Mouse (Mus musculus) gastrocnemius, postnatal 36 days (tissue): ENCODE measurements at regions not wholly inside any gene's neighbourhood (a gene's known extent, or its start where the extent isn't known, plus 50 kb on each side); places are given as distances from the start of the nearest gene placed in this dataset.

Experiments used
- DNase-seq, 2 experiments: peaks; one replicate each; pipeline ENCODE4 v3.0.0; 2022
- intact Hi-C: fragments of 180-260 bp; cut with DNase I; formaldehyde crosslinking; loops from one replicate; pipeline ENCODE4 v1.15.1; 2025

DNA sequence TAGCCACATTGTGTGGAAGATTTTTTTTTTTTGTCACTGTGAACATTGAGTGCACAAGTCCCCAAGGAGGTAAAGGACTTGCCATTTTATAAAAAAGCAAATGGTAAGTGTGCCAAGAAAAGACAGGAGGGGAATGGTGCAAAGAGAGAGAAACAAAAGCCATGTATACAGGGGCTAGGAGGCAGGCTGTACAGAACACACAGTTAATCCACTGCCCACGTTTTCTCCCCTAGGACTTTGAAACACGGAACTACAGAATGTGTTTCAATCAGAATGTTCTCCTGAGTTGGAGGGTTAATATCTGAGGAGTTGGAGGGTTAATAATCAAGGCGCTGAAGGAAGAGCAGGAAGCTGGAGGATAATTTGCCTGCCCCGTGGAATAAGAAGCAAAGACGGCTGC is 165.4 kb upstream of the Pbx1 start:
- DNase-seq = no peak
- intact Hi-C loops = no loop called here

DNA sequence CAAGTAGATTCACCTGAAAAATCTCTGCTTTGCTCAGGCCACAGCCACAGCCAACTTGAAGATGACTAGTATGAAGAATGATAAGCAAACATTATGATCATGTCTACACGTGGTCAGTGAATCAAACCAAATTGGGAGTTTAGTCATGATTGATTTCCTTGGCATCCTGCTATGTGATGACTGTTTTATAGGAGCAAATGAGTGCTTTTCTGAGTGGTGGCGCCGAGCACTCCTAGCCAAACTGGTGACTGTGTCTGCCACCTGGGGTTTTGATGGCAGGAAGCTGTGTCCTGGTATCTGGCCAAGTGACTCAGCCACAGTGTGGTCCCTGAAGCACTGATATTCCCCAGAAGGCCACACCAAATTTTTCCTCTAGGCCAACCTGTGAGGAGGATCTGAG is 152.1 kb upstream of the Pbx1 start:
- DNase-seq = no peak
- intact Hi-C loops = no loop called here

DNA sequence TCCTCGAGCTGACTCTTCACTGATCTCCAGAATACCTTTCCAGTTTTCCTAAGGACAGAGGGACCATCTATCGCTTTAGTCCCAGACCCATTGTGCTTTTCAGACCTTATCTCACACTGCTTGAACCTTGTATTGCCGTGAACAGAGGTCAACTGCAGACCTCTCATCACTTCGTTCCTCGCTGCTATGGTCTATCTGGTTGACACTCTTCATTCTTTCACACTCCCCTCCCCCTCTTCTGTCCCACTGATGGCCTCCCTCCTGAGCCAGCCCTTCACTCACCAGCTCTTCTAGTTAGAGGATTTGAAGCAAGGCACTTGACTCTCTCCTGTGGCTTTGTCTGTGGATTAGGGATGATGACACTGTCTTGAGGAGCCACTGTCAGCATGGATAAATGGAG is 150.4 kb upstream of the Pbx1 start:
- intact Hi-C loops = no loop called here
- no peak for DNase-seq

- no peak for DNase-seq
- intact Hi-C loops = no loop called here
Measured at GRCm38 (mm10) chr1:168569930-168570515, 138.0 kb upstream of the Pbx1 start.

- intact Hi-C loops = no loop called here
- no peak for DNase-seq
Measured at GRCm38 (mm10) chr1:168552394-168552793, 120.3 kb upstream of the Pbx1 start.

- intact Hi-C loops = no loop called here
Measured at GRCm38 (mm10) chr1:168549807-168550435, 117.9 kb upstream of the Pbx1 start.

DNA sequence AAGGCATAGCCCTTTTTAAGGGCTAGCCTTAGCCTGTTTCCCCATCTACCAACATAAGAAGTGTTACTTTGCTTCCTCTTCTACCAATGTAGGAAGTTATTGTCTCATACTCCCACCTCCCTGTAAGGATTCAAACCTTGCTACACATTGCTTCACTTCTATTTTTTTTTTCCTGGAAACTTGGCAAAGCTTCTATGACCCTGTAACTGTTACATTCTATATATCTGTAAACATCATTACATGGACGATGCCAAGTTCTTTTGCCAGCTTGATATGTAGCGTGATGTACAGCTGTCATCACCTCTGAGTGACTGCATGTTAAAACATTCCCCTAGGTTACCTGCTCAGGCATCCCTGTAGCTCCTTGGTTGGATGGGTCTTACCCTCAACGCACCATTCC is 114.1 kb upstream of the Pbx1 start:
- intact Hi-C loops = no loop called here
- DNase-seq = no peak

More at GRCm38 (mm10) chr1:168549807-168550435, 117.9 kb upstream of the Pbx1 start:
- no peak for DNase-seq

DNA sequence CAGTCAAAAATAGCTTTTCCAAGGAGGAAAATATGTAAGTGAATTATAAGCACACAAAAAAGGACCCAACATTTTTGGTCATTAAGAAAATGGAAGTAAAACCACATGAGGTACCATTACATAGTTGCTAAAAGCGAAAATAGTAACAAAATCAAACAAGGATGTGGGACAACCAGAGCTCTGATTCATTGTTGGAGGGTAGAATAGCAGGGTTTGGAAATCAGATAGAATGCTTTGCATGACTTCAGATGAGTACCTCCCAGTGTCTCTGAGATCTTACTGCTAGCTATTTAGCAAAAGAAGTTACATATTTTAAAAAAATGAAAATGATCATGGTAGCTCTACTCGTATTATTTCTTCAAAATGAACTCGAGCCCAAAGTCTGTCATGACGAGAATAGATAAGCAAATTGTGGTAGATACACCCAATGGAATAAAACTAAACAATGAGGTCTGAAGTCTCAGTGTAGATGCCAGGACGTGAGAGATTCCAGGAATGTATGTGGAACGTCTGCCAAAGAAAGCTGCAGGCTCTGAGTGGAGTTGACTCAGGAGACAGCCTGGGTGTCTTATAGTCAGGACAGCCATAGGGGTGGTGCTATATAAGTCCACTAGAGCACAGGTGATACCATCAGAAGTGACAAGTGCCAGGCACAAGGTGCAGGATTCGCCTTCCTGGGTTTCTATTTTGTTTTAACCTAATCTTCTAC is 113.2 kb upstream of the Pbx1 start:
- intact Hi-C loops = no loop called here
- DNase-seq = no peak

- intact Hi-C loops = no loop called here
- DNase-seq = no peak
Measured at GRCm38 (mm10) chr1:168541231-168541630, 109.2 kb upstream of the Pbx1 start.

DNA sequence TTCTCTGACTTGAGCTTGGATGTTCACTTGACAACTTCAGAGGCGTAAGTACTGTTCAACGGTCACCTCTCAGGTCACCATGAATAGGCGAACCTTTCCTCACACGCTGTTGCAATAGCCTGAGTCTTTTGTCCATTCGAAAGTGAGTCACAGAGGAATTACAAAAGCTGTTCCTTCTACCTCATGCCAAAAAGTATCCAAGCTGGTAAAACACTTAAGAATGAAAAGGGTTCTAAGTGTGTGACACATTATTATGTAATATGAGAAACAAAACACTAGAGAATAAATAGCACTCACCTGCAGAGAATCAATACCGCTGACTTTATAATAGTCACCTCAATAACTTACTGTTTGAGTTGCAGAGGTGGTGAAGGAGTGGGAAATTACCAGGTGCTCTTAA is 86.0 kb upstream of the Pbx1 start:
- intact Hi-C loops = no loop called here
- DNase-seq = no peak

DNA sequence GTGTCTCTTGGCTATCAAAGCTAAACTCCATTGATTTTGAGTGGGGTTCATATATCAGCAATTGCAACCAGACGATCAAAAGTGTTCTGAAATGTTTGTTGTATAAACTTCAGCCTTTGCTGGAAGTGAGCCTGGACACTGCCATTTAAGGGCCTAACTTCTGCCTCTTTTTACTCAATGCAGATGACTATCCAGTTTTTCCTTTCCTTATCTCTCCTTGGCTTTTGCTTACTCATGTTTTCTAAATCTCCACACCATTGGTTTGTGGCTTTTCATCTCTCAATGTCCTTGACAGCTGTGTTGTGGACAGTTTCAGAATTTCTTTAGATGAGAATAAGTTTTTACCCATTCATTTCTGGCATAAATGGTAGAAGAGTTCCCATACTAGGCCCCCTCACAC is 74.3 kb upstream of the Pbx1 start:
- intact Hi-C loops = no loop called here
- no peak for DNase-seq

DNA sequence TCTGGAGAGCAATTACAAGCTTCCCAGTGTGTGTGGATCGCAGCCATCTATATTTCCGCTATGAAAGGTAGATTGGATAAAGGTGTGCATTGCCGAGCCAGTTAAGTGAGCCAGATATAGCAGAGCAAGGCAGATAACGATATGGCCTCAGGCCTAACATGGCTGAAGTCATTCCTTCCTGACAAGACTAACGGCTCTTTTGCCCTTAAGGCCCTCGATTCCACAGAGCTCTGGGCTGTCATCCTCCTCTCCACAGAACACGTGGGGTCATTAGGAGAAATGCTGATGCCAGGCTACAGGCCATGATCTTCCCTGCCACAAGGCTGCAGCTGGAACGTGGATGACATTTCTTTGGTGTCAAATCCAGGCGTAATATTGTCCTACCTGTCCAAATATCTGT is 72.7 kb upstream of the Pbx1 start:
- intact Hi-C loops = no loop called here
- no peak for DNase-seq

DNA sequence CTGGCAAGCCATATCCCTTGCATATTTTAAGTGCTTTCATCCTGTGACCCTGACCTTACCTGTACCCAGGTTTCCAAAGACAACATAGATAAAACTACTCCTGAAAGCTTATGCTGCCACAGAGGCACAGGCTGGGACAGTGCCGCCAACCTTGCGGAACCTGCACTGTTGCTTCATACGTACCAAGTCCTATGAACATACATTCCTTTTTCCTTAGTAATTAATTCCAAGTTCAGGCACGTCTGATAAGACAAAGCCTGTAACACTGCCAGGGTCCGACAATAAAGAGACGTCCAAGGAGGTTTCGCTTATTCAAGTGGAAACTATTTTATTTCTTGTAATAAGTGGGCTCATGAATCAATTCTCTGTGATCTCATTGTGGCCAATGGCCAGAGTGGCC is 70.2 kb upstream of the Pbx1 start:
- intact Hi-C loops = no loop called here
- peak in 1 of 2 experiments; percentile 17 for DNase-seq

DNA sequence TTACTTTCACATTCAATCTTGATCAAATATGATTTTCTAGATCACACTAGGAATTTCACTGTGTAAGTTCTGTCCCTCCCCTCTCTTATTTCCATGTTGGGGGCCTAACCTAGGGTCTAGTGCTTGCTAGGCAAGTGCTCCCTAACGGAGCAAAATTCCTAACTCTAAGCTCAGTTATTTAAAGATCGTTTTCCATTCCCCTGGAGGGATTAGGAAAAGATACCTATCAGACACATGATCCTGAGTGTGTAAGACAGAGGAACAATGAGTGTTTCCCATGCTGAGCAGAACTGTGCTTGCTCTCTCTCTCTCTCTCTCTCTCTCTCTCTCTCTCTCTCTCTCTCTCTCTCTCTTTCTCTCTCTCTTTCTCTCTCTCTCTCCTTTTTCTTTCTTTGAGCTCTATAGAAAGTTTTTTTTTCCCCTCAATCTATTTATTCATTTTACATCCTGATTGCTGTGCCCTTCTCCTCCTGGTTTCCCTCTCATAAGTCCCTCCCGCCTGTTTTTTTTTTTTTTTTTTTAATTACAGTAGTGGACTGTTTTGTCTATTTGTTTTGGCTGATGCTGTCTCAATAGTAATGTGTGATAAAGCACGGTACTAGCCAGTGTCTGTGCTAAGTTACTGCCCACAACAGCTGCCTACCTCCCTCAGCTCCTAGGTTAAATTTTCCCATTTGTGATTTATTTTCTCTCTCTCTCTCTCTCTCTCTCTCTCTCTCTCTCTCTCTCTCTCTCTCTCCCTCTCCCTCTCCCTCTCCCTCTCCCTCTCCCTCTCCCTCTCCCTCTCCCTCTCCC is 69.5 kb upstream of the Pbx1 start:
- no peak for DNase-seq
- intact Hi-C loops = no loop called here

DNA sequence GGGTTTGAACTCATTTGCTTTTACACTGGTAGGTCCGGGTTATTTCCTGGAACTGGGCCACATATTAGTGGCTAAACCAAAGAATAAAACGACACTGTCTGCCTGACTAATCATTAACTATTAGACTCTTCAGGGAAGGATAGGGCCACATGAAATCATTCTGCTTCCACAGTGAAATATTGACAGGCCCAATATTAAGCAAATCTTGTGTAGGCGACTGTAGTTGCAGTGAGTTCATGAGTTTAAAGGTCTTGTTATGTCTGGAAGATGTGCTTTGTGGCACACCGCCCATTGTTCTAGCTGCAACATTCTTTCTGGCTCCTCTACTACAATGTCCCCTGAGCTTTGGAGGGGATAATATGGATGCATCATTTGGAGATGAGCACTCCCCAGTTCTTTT is 65.7 kb upstream of the Pbx1 start:
- intact Hi-C loops = no loop called here
- no peak for DNase-seq

DNA sequence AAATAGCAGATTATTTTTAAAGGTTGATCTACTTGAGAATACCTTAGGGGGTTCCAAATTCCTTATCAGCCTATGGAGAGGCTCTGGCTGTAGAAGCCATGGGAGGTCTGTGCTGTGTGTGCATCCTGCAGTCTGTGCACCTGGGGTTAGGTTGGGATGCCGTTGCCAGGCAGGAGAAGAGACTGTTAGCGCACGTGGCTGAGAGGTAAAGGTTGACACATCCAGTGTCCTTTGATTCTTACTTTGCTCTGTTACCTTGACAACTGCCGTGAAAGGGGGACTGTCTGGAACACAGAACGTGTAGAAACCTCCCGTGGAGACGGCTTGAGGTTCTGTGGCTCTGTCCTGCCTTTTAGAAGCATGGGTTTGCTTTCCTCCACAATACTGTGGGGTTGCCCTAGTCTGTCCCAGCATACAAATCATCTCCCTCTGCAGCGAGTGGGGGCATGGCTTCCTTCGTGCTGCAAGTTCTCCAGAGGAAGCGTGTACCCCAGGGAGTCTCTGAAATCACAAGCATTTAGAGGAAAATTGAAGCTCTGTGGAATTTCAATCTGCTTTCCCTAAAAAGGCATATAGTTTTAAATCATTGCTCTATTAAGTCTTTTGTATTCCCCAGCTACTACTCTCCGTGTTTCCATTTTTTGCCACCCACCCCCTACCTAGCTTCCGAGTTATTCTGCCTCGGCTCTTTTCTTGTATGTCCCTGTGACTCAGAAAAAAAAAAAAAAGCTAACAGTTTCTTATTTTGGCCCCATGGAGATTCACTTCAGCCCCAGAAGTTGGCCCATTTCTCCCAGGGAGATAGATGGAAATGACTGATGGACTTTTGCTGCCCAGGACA is 63.8 kb upstream of the Pbx1 start:
- intact Hi-C loops = no loop called here
- DNase-seq = no peak

- no peak for DNase-seq
- intact Hi-C loops = loop anchor here (10.0 kb wide), 1 partner anchor 267 kb away; no protein-coding TSS in a partner anchor
Measured at GRCm38 (mm10) chr1:168487492-168487891, 55.4 kb upstream of the Pbx1 start.

DNA sequence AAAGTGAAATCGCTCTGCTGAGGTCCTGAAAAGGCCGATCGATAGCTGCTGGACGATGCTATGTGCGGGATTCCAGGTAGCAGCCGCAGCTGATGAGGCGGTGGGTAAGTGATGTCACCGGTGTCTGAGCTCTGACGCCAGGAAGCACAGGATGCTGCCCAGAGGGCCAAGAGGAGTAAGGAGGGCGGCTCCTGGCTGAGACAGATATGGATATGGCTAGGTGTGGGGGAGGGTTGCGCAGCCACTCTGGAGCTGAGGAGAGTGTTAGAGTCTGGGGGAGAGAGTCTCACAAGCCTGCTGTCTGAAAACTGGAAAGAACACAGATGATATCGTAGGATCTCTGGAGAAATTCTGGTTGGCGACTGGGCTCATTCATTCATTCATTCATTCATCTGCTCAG is 51.6 kb upstream of the Pbx1 start:
- intact Hi-C loops = loop anchor here (10.0 kb wide), 1 partner anchor 271 kb away; no protein-coding TSS in a partner anchor
- DNase-seq = no peak
